Mouse (Mus musculus) embryonic facial prominence, embryonic 11.5 days (tissue): ENCODE measurements around the gene Oasl2. TPM values are rescaled to one million over a fixed set of nuclear protein-coding genes. Genes with fewer than 3 reads are reported as not detected.

ENCODE experiments used
- ATAC-seq: fragments of 200-750 bp; cut with Nextera tagmentation; replicated peaks from 2 replicates; pipeline ENCODE4 v1.8.0; 2017; ENCODE audit warnings: low read depth; ENCODE audit not compliant: insufficient number of reproducible peaks, low FRiP score, low TSS enrichment
- DNase-seq: peaks from one replicate; pipeline ENCODE4 v3.0.0-alpha.2; 2015; ENCODE audit warnings: low spot score
- H3K27ac ChIP-seq: fragments of 300-500 bp; sonication (generic); replicated peaks from 2 replicates; pipeline ENCODE4 v1.5.1; 2014; ENCODE audit warnings: mild to moderate bottlenecking, low read depth, low read length, control low read depth
- H3K27me3 ChIP-seq: fragments of 300-500 bp; sonication (generic); 2 replicates; pipeline ENCODE4 v1.6.1; 2014; ENCODE audit warnings: mild to moderate bottlenecking, low read length, moderate library complexity, mixed read lengths; ENCODE audit not compliant: control insufficient read depth, insufficient read depth
- H3K36me3 ChIP-seq: fragments of 300-500 bp; sonication (generic); replicated peaks from 2 replicates; pipeline ENCODE4 v1.6.1; 2014; ENCODE audit warnings: low read depth, mild to moderate bottlenecking, low read length, moderate library complexity, mixed read lengths; ENCODE audit not compliant: control insufficient read depth, insufficient read depth
- H3K4me1 ChIP-seq: fragments of 300-500 bp; sonication (generic); 2 replicates; pipeline ENCODE4 v1.6.1; 2014; ENCODE audit warnings: low read length, mixed read lengths; ENCODE audit not compliant: control insufficient read depth, insufficient read depth
- H3K4me2 ChIP-seq: fragments of 300-500 bp; sonication (generic); 2 replicates; pipeline ENCODE4 v1.6.1; 2014; ENCODE audit warnings: low read depth, mild to moderate bottlenecking, control low read depth, low read length, moderate library complexity
- H3K4me3 ChIP-seq: fragments of 300-500 bp; sonication (generic); 2 replicates; pipeline ENCODE4 v1.5.1; 2014; ENCODE audit warnings: low read depth, low read length, control low read depth
- H3K9ac ChIP-seq: fragments of 300-500 bp; sonication (generic); replicated peaks from 2 replicates; pipeline ENCODE4 v1.6.1; 2014; ENCODE audit warnings: mild to moderate bottlenecking, control low read depth, low read length
- H3K9me3 ChIP-seq: fragments of 300-500 bp; sonication (generic); replicated peaks from 2 replicates; pipeline ENCODE4 v1.6.1; 2016; ENCODE audit warnings: mild to moderate bottlenecking, low read length, inconsistent platforms, mixed read lengths; ENCODE audit not compliant: control insufficient read depth
- WGBS: fragments of 180-500 bp; shearing (Covaris S2); extraction: QIAGEN DNeasy Blood & Tissue Kit; methylation state at CpG from one replicate; pipeline ENCODE4 v1.1.7; 2014; 5-methylcytosine and 5-hydroxymethylcytosine counted together
- polyA plus RNA-seq: library from polyadenylated mRNA; unstranded; fragments of >200 nt; fragmentation: Nextera tagmentation; extraction: Ambion mirVana; gene quantifications from 2 replicates; pipeline ENCODE4 v1.2.1, GENCODE M21; 2014

Gene Oasl2
- polyA plus RNA-seq, 1 experiment from 2014 or later = 2.5 TPM

- Histone ChIP-seq H3K36me3 (no peaks in the 10 kb centered on the region), H3K4me1 (0 out of 2 replicates have a peak, but pooled peaks cover 2% of the 10 kb centered on the region), H3K27ac (no peak overlapping the region), H3K4me3 (no peak overlapping the region), H3K9ac (no peak overlapping the region), H3K27me3 (no peaks in the 10 kb centered on the region), H3K9me3 (no peaks in the 10 kb centered on the region), H3K4me2 (no peak overlapping the region)
- DNase-seq (no peak), ATAC-seq (no peak)
- 81% methylated on average over 4 of the region's 4 CpGs for WGBS
Observed at GRCm38 (mm10) chr5:114895542-114895941, 1.2 kb upstream of the Oasl2 start.

- Histone ChIP-seq H3K9me3 (no peaks in the 10 kb centered on the region), H3K4me3 (no peak overlapping the region), H3K36me3 (no peaks in the 10 kb centered on the region), H3K27ac (no peak overlapping the region), H3K9ac (0 out of 2 replicates have a peak overlapping the region, but pooled peaks have one; percentile 18), H3K27me3 (no peaks in the 10 kb centered on the region), H3K4me1 (0 out of 2 replicates have a peak, but pooled peaks cover 2% of the 10 kb centered on the region), H3K4me2 (no peak overlapping the region; the same call in 1 of the 2 replicates)
- ATAC-seq (no peak), DNase-seq (peak; percentile 12)
- WGBS = 12% methylated on average over 7 of the region's 7 CpGs
Observed at GRCm38 (mm10) chr5:114897374-114897793, 648 bp downstream of the Oasl2 start.

DNA sequence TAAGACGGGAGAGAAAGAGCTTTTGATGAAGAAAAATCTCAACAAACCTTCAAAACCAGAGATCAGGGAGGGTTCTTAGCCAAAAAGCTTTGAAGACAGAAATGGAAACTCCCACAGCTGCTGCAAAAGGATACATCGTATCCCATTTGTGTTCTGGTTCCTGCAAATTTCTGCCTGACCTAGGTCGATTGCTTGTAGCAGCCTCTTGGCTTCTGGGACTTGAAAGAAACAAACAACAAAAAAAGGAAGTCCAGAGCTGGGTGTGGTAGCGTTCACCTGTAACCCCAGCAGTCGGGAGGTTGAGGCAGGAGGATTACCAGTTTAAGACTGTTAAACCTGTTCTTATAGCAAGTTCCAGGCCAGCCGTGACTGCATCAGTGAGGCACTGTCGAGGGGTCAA lies 2.1 kb downstream of the Oasl2 start:
- 0 out of 2 replicates have a peak, but pooled peaks cover 2% of the 10 kb centered on the region for H3K4me1 ChIP-seq
- no peaks in the 10 kb centered on the region for H3K36me3 ChIP-seq
- H3K9me3 ChIP-seq = no peaks in the 10 kb centered on the region
- H3K27me3 ChIP-seq = no peaks in the 10 kb centered on the region
- H3K4me3 ChIP-seq = no peak overlapping the region
- no peak overlapping the region for H3K9ac ChIP-seq
- no peak overlapping the region for H3K27ac ChIP-seq
- no peak overlapping the region for H3K4me2 ChIP-seq
- DNase-seq (no peak), ATAC-seq (no peak)
- 71% methylated on average over 7 of the region's 7 CpGs for WGBS

DNA sequence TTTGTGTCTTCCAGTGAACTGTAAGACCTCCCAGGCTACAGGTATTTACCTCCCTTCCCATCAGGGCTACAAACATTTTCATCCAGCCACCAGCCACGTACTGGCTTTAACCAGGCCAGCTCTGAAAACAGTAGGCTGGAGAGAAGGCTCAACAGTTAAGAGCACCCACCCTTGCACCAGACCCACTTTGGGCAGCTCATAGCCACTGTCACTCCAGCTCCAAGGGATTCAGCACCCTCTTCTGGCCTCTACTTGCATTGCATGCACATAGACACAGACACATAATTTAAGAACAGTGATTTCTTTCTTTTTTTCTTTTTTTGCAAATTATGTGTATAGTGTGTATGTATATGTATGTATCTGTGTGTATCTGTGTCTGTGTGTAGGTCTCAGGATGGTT lies 5.7 kb downstream of the Oasl2 start:
- DNase-seq = peak; percentile 69
- Histone ChIP-seq H3K4me2 (no peak overlapping the region), H3K4me1 (0 out of 2 replicates have a peak, but pooled peaks cover 2% of the 10 kb centered on the region), H3K36me3 (no peaks in the 10 kb centered on the region), H3K4me3 (no peak overlapping the region), H3K9me3 (no peaks in the 10 kb centered on the region), H3K27me3 (no peaks in the 10 kb centered on the region), H3K9ac (no peak overlapping the region), H3K27ac (no peak overlapping the region)
- no peak for ATAC-seq
- 25% methylated on average over 1 of the region's 1 CpGs for WGBS

DNA sequence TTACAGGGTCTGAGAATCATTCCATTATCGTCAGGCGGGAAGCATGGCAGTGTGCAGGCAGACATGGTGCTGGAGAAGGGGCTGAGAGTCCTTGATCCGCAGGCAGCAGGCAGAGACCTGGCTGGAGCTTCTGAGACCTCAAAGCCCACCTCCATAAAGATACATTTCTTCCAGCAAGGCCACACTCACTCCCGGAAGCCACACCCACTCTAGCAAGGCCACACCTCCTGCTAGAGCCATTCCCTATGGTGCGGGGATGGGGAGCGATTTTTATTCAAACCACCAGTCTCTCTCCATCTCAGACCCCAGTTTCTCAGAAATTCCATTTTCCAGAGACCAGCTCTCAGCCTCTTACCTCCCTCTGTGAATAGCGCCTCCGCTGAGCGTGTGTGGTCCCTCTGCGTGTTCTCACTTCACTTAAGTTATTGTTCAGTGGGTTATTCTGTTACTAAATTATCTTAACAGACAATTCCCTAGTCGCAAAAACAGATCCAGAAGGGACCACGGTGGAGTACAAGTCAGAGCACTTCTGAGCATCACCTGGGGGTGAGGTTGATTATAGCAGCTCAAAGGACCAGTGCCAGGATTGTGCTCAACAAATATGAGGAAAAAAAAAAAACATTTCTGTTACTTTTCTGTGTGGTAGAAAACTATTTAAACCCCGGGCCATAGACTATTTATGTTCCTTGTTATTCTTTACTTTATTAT lies 12.0 kb downstream of the Oasl2 start:
- Histone ChIP-seq H3K27ac (no peak overlapping the region), H3K4me3 (no peak overlapping the region), H3K36me3 (no peaks in the 10 kb centered on the region), H3K9me3 (no peaks in the 10 kb centered on the region), H3K4me1 (no peaks in the 10 kb centered on the region), H3K27me3 (no peaks in the 10 kb centered on the region), H3K9ac (no peak overlapping the region), H3K4me2 (no peak overlapping the region)
- DNase-seq = peak; percentile 14
- ATAC-seq = no peak
- 53% methylated on average over 13 of the region's 13 CpGs for WGBS

GRCm38 (mm10) chr5:114913686-114914085 lies 16.9 kb downstream of the Oasl2 start:
- Histone ChIP-seq H3K36me3 (no peaks in the 10 kb centered on the region), H3K4me3 (no peak overlapping the region), H3K9me3 (no peaks in the 10 kb centered on the region), H3K27ac (no peak overlapping the region), H3K27me3 (no peaks in the 10 kb centered on the region), H3K4me1 (no peaks in the 10 kb centered on the region), H3K9ac (no peak overlapping the region), H3K4me2 (no peak overlapping the region)
- DNase-seq = no peak
- ATAC-seq = no peak
- 70% methylated on average over 4 of the region's 4 CpGs for WGBS

DNA sequence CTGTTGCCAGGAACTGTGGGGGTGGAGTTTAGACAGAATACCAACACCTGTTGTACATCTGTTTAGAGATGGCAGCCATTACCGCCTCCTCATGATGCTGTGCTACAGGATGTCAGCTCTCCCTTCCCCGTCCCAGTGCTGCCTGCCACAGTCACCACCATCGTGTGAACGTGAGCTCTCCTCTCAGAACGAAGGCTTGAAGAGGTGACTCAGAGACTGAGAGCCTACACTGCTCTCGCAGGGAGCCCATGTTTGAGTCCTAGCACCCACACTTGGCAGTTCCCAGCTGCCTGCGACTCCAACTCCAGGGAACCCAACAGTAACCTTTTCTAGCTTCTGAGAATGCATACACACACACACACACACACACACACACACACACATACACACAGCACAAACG lies 18.1 kb downstream of the Oasl2 start:
- DNase-seq = no peak

DNA sequence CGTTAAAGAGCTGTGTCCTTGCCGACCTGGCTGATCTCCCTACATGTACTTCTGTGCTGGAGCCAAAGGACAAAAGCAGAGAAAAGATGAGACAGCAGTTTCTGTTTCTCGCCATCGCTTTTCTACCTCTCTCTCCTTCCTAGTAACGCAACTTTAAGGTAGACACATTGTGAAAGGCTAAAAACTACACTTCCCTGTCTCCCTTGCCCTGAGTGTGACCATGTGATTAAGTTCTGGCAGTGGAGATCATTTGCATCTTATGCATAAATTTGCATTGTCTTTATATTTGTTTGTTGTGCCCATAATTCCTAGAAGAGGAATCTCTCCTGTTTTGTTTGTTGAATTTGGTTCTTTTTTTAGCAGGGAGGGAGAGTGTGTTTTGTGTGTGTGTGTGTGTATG lies 19.1 kb downstream of the Oasl2 start:
- H3K4me1 ChIP-seq = no peaks in the 10 kb centered on the region
- no peaks in the 10 kb centered on the region for H3K27me3 ChIP-seq
- no peak overlapping the region for H3K9ac ChIP-seq
- ATAC-seq (no peak), DNase-seq (no peak)
- no peaks in the 10 kb centered on the region for H3K9me3 ChIP-seq
- H3K4me3 ChIP-seq = no peak overlapping the region
- no peak overlapping the region for H3K27ac ChIP-seq
- H3K36me3 ChIP-seq = no peaks in the 10 kb centered on the region
- H3K4me2 ChIP-seq = no peak overlapping the region
- 83% methylated on average over 5 of the region's 5 CpGs for WGBS

More for the DNA sequence above, 18.1 kb downstream of the Oasl2 start:
- 73% methylated on average over 8 of the region's 8 CpGs for WGBS
- no peak overlapping the region for H3K4me2 ChIP-seq
- no peaks in the 10 kb centered on the region for H3K9me3 ChIP-seq
- no peaks in the 10 kb centered on the region for H3K4me1 ChIP-seq
- H3K4me3 ChIP-seq = no peak overlapping the region
- H3K36me3 ChIP-seq = no peaks in the 10 kb centered on the region
- H3K9ac ChIP-seq = no peak overlapping the region
- H3K27ac ChIP-seq = no peak overlapping the region
- 0 out of 2 replicates have a peak, but pooled peaks have one; percentile 9 for ATAC-seq
- H3K27me3 ChIP-seq = no peaks in the 10 kb centered on the region
